Mouse (Mus musculus): ENCODE measurements around the gene Cdk6.
A peak's percentile ranks its signal among the peaks of the same experiment; 100 is the strongest.

Cdk6 gene

DNA sequence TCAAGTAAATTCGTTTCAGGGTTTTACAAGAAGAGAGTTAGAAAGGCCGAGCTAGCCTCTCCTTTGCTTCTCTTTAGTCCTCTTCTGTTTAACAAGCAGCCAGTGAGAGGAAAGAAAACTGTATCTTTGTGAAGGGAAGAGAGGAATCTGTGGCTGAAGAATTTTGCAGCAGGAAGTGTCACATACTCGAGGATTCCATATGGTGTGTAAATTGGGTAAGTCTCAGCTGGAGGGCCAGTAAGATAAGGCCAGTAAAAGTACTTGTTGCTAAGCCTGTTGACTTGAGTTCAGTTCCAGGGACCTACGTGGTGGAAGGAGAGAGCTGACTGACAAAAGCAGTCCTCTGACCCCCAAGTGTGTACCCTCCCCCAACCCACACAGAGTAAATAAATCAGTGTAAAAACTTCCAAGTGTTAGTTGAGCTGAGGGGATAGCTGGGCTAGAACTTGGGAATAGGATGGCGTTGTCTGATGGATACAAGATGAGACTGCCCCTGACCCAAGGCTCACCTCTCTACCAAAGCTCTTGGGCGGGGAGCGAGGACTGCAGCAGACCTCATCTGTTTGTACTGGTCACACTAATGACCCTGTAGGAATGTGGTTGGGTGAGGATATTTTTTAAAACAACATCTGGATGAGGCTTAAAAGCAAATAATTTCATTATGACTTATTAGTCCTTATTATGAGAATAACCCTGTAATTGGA is 145.4 kb downstream of the Cdk6 start:
- no peak for DNase-seq (ENCODE audit: low read depth)

DNA sequence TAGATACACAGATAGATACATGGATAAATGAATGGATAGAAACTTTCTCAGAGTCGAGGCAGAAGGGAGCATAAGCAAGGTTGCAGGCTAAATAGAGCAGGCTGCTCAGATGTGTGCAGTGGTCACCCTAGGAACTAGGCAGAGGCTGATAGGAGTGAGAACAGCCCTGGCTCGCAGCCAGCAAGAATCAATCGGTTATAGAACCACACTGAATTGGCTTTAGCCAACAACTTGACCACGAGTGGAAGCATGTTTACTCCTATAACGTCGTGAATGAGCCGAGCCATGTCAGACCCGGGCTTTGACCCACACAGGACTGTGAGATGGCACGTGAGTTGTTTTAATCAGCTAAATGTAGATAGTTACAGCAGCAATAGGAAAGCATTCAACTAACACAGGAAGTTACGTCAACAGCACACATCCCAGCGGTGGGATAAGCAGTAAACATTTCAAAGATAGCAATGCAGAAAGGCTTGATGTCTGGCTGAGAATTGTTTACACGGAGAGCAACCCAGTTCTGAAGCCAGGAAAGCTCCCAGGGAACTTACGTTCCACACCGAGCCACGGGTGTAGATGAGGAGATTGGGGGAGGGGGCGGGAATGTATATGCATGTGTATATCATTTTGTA is 147.0 kb downstream of the Cdk6 start:
- no peak for DNase-seq (ENCODE audit: low read depth)

DNA sequence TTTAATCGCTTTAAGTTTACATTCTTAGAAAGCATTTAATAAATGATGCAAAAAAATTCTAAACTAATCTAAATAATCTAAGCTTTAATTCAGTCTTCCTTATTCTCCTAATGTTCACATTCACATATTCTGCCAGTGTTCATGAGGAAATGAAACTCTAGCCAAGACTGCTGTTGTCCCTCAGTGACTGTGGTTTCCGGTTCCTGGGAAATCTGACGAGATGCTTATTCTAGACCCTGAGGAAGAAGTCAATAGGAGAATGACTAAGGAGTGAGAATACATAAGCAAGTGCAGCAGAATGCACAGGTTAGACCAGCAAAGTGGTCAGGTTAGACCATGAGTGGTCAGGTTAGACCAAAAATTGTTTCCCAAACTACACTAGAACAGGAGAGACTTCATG is 149.1 kb downstream of the Cdk6 start:
- no peak for DNase-seq (ENCODE audit: low read depth)

DNA sequence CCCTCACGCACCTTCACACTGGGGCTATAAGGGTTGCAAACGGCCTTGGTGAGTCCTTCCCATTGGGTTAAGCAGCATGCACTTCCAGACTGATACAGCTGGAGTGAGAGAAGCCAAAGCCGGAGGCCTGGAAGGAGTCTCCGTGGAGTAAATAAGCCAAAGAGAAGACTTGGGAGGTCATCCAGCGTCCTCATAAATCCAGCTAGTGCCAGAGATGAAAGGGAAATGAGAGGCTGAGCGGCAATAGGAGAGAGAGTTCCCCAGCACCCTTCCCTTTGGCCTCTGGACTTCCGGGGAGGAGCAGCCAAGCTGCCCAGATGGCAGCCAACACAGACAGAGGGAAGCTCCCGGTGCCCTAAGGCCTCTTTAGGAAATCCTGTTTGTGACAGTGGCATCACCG is 149.8 kb downstream of the Cdk6 start:
- no peak for DNase-seq (ENCODE audit: low read depth)

DNA sequence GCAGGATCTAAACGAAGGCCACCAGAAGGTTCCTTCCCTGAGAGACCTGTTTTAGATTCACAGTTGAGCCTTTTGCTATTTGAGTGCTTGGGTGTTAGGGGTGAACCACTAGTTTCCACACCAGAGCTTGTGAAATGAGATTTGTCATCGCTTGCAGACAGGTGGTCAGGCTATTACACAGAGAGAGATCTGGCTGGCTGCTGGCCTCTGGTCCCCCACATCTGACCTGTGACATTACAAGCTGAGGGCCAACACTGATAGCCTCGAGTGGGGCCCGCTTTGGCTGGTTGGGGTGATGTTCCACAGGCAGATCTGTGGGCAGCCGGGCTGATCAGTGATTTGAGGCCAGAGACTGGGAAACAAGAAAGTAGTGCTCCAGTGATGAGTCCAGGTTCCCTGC is 150.6 kb downstream of the Cdk6 start:
- no peak for DNase-seq (ENCODE audit: low read depth)

DNA sequence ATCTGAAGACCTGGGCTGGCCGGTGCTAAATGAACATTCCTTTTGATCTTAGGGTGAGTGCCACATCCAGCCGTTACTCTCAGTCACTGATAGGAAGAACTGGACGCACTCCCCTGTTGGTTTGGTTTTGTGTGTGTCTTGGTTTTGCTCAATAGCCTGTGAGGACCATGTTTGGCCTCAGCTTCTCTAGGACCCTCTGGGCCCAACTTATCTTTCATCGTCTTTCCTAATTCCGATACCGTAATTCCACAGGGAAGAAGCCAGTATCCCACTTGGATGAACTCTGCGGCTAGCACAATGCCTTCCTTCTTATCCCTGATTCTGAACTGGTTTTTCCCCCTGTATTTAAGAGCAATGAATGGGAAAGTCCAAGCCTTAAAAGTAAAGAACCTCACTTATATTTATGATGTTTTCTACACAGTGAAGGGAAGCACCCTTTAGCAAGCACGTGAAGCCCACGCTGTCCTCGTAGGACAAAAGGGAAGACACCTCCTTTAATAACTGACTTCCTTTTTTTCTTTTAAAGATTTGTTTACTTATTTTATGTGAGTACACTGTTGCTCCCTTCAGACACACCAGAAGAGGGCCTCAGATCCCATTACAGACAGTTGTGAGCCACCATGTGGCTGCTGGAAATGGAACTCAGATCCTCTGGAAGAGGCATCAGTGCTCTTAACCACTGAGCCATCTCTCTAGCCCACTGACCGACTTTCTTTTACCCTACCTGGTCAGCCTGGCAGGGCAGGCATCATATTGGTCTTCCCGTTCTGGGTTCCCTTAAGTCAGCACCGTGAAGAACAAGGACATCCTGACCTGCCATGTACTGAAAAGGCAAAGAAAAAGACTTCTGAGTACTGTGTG is 151.7 kb downstream of the Cdk6 start:
- DNase-seq (ENCODE audit: low read depth) = no peak

DNA sequence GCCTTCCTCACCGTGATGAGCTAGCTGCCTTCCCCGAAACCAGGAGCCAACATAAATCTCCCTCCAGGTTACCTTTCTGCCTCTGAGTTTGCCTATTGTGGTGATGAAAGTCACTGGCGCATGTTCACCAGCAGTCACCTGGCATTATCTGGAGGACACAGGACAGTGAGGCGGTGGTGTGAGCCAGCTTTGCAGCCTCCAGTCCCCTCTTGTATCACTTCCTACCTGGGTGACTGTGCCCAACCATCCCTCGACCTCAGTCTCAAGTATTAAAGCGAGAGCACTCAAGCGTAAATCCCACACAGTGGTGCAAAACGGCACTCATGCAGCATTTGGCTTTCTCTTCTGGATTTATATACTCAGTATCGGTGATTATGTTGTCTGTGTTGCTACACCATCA is 152.7 kb downstream of the Cdk6 start:
- DNase-seq (ENCODE audit: low read depth) = no peak

DNA sequence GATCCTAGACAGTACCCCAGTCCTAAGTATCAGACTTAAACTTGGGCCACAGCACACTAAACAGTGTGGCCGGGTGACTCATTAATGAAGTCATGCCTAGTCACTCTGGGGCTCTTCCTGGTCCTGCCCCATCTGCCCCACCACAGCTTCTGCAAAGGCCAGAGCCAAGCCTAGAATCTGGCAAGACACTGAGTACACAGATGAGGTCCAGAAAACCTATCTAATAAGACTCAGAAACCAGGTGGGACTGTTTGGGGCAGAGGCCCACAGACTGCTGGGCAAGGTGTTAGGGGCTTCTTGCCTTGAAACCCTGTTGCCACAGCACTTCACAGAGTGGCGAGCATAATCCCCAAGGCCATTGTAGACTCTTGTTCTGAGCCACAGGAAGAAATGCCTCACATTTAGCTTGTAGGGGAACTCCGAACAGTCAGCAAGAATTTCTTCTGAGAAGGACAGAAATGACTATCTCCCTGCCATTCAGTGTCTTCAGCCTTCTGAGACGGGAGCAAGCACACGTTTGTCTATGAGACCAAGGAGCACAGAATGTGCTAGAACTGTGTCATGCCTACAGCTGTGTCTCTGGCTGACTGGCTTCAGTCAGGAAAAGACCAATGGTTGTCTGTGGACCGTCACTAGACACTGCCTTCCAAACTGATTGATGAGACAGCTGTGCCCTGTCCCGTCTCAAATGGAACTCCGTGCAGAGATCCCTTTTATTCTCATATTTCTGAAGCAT is 153.3 kb downstream of the Cdk6 start:
- no peak for DNase-seq (ENCODE audit: low read depth)

DNA sequence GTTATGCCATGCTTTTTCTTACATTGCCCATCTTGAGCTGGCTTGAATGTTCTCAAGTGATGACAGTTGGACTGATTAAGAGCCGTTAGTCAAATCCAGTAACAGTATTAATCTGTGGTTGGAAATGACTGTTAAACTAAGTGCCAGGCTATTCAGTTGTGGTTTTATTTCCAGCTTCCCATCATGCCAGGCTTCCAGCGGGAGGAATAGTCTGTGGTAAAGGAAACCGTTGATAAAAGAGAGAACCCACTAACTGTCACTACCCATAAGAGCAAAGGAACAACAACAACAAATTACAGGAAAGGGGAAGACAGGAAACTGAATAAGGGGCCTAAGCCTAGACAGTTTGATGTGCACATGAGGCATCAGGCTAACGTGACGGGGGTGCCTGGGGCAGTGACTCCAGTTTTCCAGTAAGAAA is 156.2 kb downstream of the Cdk6 start:
- no peak for DNase-seq (ENCODE audit: low read depth)

DNA sequence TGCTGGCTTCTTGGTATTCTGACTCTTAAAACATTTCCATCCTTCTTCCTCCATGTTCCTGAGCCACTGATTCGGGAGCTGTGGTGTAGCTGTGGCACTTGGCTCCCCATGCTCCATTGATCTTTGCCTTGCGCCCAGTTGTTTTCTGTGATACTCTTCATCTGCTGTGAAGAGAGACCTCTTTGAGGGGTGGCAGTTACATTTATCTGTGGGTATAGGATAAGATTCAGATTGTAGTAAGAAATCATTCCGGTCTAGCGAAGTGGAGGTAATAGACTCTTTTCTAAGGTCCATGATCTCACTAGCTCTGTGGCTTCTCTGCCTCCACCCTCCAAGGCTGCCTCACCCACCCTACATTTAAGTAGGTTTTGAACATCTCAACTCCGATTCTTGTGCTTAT is 159.0 kb downstream of the Cdk6 start:
- DNase-seq (ENCODE audit: low read depth) = no peak

DNA sequence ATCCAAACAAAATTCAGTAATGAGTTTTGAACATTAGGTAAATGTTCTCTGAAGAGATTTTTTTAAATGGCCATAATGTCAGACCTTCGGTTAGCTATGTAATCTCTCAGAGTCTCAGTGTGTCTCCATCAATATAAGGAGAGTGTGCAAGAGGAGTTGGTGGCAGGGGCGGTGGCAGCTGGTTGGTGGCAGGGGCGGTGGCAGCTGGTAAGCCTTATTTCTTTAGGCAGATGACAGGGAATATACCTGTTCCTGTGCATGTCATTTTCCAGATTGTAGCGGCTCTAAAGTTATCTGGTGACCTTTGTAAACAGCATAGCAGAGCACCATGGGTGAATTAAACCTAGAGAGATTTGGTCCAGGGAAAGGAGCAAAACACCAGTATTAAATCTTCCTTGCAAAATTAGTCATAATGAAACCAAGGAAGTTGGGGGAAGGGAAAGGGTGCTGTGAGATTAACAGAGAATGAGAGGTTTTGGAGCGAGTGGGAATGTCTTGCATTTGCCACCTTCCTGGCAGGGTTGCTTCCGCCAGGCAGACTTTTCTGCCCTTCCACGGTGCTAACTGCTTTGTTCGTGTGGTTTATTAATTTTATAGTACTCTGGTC is 159.8 kb downstream of the Cdk6 start:
- no peak for DNase-seq (ENCODE audit: low read depth)

DNA sequence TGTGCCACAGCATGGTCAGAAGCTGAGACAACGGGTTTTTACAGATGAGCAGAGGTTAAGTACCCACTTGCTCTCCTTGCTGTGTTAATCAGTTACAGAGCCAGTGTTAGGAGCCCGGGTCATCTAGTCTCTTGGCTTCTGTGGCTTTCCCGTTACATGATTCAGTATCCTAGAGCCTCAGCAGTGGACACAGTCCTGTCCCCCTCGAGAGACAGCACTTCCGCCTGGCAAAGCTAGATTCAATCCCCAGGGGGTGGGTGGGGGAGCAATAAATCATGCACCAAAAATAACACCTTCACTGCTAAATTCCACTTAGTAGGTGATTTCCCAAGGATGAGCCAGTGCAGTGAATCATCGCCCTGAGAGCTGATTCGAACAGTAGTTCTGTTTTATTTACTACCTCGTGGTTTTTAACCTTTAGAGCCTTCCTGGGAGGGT is 160.3 kb downstream of the Cdk6 start:
- peak; percentile 26 for DNase-seq (ENCODE audit: low read depth)

DNA sequence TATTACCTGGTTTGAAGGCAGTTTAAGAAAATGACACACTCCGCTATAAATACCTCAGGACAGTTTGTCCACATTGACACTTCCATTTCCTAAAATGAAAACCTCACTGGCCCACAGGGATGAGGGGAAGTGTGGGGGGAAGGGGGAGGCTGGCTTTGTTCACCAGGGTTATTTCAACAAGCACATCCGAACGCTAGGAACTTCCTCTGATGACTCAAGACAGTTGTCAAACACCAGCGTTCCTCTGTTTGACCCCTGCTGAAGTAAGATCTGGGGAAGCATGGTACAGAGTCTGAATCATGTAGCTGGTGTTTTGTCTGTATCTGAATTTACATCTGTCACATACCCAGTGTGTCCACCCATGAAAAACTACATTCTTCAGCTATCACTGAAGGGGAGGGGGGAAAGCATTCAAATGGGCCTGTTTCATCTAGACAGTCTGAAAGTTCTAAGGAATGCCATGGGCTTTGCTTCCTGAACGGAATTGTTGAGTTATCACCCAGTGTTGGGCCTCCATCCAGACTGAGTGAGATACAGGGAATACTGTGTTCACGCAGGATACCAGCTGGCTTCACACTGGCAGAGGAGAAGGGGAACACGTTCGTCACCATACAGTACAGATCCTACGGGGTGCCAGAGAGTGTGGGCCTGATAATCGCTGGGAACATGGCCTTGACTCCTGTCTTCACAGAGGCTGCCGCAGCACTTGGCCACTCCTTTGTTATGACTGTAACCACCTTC is 161.5 kb downstream of the Cdk6 start:
- DNase-seq (ENCODE audit: low read depth) = peak; percentile 10

DNA sequence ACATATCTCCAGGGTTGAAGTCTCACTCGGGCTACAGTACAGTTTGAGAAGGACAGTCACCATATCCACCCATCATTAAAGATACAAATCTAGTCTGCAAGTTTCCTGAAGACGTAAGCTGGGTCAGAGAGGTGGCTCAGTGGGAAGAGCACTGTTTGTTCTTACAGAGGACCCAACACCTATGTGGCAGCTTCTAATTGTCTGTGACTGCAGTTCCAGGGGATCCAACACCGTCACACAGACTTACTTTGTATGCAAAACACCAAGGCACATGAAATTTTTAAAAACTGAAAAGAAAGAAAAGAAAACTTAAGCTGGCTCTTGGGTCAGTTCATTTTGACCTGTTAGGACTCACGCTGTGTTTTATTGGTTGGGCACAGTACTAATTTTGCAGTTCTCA is 162.1 kb downstream of the Cdk6 start:
- no peak for DNase-seq (ENCODE audit: low read depth)

DNA sequence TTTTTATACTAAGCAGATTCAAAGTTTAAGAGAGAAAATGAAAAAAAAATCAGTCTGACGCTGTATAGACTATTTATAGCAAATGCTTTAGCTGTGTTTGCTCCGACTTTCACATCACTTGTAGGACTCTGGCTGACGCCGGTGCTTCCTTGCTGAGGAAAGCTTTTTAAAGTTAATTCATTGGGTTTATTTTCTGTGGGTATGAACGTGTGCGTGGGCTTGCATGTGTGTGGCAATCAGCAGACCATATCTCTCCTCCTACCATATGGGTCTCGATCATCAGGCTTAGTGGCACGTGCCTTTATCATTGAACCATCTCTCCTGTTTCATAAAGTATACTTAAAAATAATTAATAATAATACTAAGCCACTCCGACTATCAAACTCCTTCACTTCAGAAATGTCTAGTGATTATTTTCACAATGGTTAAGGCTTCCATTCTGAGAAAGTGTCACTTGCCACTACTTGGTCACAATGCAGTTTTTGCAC is 162.6 kb downstream of the Cdk6 start:
- DNase-seq (ENCODE audit: low read depth) = no peak

DNA sequence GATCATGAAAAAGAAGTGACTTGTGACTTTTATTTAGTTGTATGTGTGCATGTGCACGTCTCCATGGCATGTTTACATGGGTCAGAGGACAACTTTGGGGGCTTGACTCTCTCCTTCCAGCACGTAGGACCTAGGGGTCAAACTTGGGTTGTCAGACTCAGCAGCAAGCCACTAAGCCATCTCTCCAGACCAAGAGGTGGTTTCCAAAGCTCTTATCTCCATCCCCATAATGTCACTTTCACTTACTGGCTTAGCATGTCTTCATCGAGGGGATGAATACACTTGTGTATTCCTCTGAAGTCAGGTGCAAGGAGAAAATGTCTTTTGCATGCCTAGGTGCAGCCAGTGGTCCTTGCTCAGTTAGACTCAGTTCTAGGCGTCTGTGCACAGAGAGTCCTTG is 163.2 kb downstream of the Cdk6 start:
- no peak for DNase-seq (ENCODE audit: low read depth)

DNA sequence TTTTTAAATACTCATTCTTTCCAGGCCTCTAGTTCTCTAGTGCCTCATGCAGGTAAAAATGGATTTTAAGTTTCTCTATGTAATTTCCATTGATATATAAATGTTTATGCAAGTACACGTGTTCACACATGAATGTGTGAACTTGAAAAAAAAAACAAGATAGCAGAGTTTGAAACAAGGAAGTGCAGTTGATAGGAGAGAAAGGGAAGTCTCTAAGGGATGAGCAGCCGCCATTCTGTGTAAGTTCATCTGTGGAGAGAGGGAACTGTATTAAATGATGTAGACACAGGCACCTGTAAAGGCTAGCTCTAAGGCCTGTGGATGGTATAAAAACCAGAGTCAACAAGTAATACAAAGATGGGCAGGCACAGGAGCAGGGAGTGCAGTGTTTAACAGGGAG is 164.3 kb downstream of the Cdk6 start:
- no peak for DNase-seq (ENCODE audit: low read depth)

DNA sequence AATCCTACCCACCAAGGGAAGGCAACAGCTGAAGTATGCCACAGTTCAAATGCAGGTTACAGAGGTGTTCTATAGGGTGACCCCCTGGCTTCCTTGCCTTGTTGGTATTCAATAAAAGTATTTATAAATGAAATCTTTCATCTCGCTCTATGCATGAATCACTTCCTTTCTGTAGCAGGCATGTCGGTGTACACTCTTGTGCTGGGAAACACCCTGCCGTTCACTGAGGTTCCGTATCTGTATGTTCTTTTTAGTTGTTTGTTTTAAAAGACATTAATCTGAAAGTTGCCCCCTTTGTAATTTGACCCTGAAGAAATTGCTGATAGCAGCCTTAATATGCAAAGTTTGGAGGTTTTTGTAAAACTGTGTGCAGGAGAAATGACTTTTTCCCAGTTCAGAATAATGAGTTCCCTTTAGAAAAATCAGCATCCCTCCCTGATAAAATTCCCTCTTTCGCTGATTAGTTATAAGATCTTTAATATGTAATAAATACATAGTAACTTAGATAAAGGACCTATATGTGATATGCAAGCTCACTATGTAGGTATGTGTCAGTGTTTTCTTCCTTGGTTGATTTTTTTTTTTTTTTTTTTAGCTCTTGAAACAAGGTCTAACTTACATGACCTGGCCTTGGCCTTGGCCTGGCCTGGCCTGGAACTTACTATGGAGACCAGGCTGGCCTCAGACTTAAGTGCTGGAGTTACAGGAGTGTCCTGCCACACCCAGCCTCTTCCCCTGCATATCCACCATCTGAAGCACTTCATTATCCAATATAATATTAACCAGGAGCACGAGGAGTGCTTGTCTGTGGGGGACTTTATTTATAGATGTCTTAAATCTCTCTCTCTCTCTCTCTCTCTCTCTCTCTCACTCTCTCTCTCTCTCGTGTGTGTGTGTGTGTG is 167.4 kb downstream of the Cdk6 start:
- DNase-seq (ENCODE audit: low read depth) = peak; percentile 15

DNA sequence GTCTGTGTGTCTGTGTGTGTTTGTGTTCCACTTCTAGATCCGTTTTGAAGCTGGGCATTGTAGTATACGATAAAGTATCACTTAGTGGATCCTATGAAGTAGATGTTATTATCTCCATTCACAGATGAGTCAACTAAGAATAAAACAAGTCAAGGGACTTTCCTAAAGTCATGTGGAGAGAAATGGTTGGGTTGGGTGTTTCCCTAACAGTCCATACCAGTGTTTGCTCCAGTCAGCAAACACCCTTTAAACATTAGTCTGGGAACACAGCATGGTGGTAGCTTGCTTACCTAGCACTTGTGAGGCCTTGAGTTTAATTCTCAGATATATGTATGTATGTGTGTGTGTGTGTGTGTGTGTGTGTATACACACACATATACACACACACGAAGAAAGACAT is 168.2 kb downstream of the Cdk6 start:
- DNase-seq (ENCODE audit: low read depth) = no peak
